9 mouse cellular contexts compared by ENCODE assay signal in the genomic region with DNA sequence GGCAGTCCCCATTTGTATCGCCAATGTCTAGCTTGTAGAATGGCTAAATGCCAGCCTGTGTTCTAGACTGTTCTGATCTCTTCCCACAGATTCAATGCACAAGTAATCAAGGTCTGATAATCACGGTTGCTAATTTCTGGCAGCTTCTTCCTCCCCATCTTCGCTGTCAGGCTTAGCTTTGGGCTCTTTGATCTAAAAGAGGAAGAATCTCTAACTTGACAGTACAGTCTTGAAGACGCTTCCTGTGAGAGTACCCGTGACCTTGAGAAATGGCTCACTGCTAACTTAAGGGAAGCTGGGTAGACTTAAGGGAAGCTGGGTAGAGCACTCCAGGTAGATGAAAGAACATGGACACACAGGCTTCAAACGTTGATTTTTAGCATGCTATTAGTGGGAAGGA. TPM values are rescaled to one million over a fixed set of nuclear protein-coding genes. Genes with fewer than 3 reads are reported as not detected.
DNase-seq lines count a peak whose midpoint lies in the region; ATAC-seq lines count a peak whose summit lies in the region.
"Had no signal": no experiment of that assay in that cellular context is flagged by ENCODE, and none has a peak within 500 bp of the region (broad histone marks: within the 10 kb centered on the region; RNA-seq: fewer than 3 reads in every experiment).

No protein-coding gene starts in this region.

- peak; percentile 29 for ATAC-seq in CD4-positive, CD25-positive, alpha-beta regulatory T cell, adult 4 months

- intact Hi-C loops in left cerebral cortex, postnatal 14 days (cut with DNase I), result loop anchor here (5.0 to 10.0 kb wide), 2 partner anchors 165 to 208 kb away; partner anchors contain the start of gene Zmym6

- DNase-seq in B cell, adult 2 months, result peak; percentile 45 to 46
- peak; percentile 34 for DNase-seq in induced T-regulatory cell, adult 2 months (ENCODE audit: low read depth)
- peak; percentile 68 for DNase-seq in naive thymus-derived CD4-positive, alpha-beta T cell, adult 2 months (ENCODE audit: low read depth)
- DNase-seq in left cerebral cortex, postnatal 14 days (ENCODE audit: low spot score in 2 of 2), result no peak
- no peak for DNase-seq in layer of hippocampus, adult 9-11 months
- no peak for DNase-seq in kidney, adult 11 months
- DNase-seq: gastrocnemius, postnatal 36 days; retina, postnatal 1 day had no signal

RNA-seq across cellular contexts. Expression of gene Smim12, which starts 0.9 kb away (rescaled TPM):
- polyA plus RNA-seq in CD4-positive, CD25-positive, alpha-beta regulatory T cell, adult 4 months (2017; shearing (Covaris generic)), result 10 to 100 TPM; 37.5 to 54.9 TPM
- total RNA-seq in left cerebral cortex, postnatal 14 days (2021), result 10 to 100 TPM; 47.2 to 47.6 TPM

Comparison
In these comparisons a context has a peak if more than half of its experiments do, and no peak if none do; other contexts are left out.
1. DNase-seq: peak in B cell, adult 2 months (2 of 2), induced T-regulatory cell, adult 2 months (single experiment) and naive thymus-derived CD4-positive, alpha-beta T cell, adult 2 months (single experiment); none in left cerebral cortex, postnatal 14 days (0 of 2), layer of hippocampus, adult 9-11 months (single experiment) and kidney, adult 11 months (single experiment).